Mouse (Mus musculus) Patski (cell line): ENCODE results near the gene Olfr211. TPM values are rescaled to one million over a fixed set of nuclear protein-coding genes. Genes with fewer than 3 reads are reported as not detected.

Experiments
- ATAC-seq: fragments of 100-300 bp; one replicate; pipeline ENCODE4 v1.8.0; 2021
- CTCF ChIA-PET: fragments of 350-600 bp; sonication (Branson Sonifier 250); formaldehyde crosslinking; loops from one replicate; lab custom pipeline; 2022; ENCODE audit warnings: inconsistent platforms; lab: Charles Lee
- POLR2A ChIA-PET: fragments of 350-600 bp; sonication (Branson Sonifier 250); formaldehyde crosslinking; loops from one replicate; lab custom pipeline; 2022; ENCODE audit warnings: antibody characterized with exemption, inconsistent platforms; lab: Charles Lee
- DNase-seq: peaks from one replicate; pipeline ENCODE4 v3.0.0-alpha.2; 2011; ENCODE audit warnings: low read depth, low spot score
- H3K27me3 ChIP-seq: fragments of 371-371 bp; one replicate; pipeline ENCODE4 v1.5.1; 2021
- CTCF ChIP-seq: fragments of 100-300 bp; IDR thresholded peaks from one replicate; pipeline ENCODE4 v1.5.1; 2021
- in situ Hi-C: fragments of 300-500 bp; cut with MboI; formaldehyde crosslinking; loops from 3 replicates; pipeline ENCODE4 v1.11.1; 2018; ENCODE audit warnings: low pct_unique_long_range_greater_than_20kb, mixed read lengths
- polyA plus RNA-seq: library from polyadenylated mRNA; unstranded; gene quantifications from one replicate; pipeline ENCODE4 v1.2.3, GENCODE M21; 2021

Gene Olfr211
- not detected for polyA plus RNA-seq

DNA sequence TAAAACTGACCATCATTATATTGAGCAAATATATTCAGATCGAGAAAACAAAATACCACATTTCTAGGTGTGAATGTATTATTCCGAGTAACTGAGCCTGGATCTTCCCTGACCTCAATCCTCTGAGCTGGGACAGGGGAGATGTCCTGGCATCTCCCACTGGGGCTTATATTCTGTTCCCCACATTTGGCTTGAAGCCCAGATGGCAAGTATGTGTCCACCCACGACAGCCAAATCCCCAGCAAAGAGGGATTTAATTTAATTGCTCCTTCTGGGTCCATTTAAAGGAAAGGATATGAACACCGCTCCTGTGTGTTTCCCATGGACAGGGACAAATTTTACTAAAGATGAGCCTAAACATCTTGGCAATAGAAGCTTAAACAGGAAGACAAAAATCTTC, at the start of gene Olfr211:
Olfr211 (plus strand) TSS at position 301 of the 400 bp plus-strand sequence.
- no peak for ATAC-seq
- ChIA-PET CTCF (no interaction called here), POLR2A (interaction anchor here (1.9 kb wide), 1 partner anchor 31 kb away, joined by 4 read pairs; no protein-coding TSS in a partner anchor)
- in situ Hi-C loops = no loop called here
- no peak for TF ChIP-seq CTCF
- DNase-seq = no peak
- H3K27me3 ChIP-seq = peaks cover 71% of the 10 kb centered on the region

- H3K27me3 ChIP-seq = peaks cover 40% of the 10 kb centered on the region
- ChIA-PET CTCF (no interaction called here), POLR2A (no interaction called here)
- in situ Hi-C loops = no loop called here
- ATAC-seq = no peak
- no peak for DNase-seq
- TF ChIP-seq CTCF = no peak
These were observed 49.4 kb upstream of the Olfr211 start for GRCm38 (mm10) chr6:116439531-116439930.

- no peak for TF ChIP-seq CTCF
- ChIA-PET POLR2A (no interaction called here), CTCF (no interaction called here)
- in situ Hi-C loops = no loop called here
- peaks cover 38% of the 10 kb centered on the region for H3K27me3 ChIP-seq
- no peak for DNase-seq
- ATAC-seq = no peak
These were observed 48.4 kb upstream of the Olfr211 start for GRCm38 (mm10) chr6:116440447-116440846.

DNA sequence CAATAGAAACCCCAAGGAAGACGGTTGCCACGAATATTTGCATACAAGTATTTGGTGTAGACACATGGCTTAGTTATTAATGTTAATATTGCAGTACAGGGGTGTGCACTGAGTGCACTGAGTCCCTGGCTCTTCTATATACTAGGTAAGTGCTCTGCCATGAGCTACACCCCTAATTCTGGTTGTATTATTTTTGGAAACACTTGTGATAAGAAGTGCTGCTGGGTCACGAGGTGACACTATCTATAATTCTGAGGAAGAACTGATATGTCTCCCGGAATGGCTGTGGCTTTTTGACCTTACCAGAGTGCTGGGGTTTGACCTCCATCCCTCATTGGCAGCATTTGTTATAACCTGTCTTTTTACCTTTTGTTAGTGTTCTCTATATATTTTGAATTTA, 48.0 kb upstream of the Olfr211 start:
- DNase-seq (no peak), ATAC-seq (no peak)
- no peak for TF ChIP-seq CTCF
- H3K27me3 ChIP-seq = peaks cover 34% of the 10 kb centered on the region
- ChIA-PET CTCF (no interaction called here), POLR2A (no interaction called here)
- in situ Hi-C loops = no loop called here

DNA sequence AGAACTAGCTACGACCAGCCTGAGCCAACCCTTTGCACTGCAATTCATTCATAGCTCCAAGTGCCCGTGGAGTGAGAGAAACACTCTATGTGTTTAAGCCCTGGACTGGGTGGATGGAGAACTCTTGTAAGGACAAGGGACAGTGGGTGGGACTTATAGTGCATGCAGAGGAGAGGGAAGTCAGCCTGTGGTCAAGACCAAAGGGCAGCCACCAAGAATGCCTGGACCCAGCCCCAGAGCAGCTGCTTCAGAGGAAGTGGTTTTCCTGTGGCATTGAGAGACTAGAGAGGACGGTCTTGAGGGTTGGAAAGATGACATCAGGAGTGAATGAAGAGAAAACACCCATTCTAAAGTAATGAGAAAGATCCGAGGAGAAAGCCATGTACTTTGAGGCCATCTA, 33.1 kb upstream of the Olfr211 start:
- in situ Hi-C loops = no loop called here
- peaks cover 28% of the 10 kb centered on the region for H3K27me3 ChIP-seq
- ATAC-seq (no peak), DNase-seq (no peak)
- ChIA-PET CTCF (no interaction called here), POLR2A (interaction anchor here (0.9 kb wide), 1 partner anchor 51 kb away, joined by 3 read pairs; no protein-coding TSS in a partner anchor)
- no peak for TF ChIP-seq CTCF

DNA sequence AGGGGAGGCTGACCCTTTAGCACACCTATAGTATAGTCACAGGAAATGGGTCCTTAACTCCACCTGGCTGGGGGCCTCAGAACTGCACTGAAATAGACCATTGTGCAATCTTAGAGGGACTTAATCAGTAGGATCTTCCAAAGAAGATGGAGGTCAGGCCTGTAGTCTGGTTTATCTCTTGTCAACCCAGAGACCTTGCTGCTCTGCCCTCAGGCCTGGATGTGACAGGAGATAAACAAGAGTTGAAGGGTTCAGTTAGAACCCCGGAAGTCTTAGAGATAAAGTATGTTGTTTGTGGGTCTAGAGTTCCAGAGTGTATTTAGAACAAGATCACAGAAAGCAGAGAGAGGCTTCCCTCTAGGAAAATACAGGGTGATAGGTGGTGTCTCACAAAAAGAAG, 32.4 kb upstream of the Olfr211 start:
- DNase-seq (no peak), ATAC-seq (no peak)
- peaks cover 35% of the 10 kb centered on the region for H3K27me3 ChIP-seq
- ChIA-PET POLR2A (no interaction called here), CTCF (no interaction called here)
- in situ Hi-C loops = no loop called here
- TF ChIP-seq CTCF = no peak

DNA sequence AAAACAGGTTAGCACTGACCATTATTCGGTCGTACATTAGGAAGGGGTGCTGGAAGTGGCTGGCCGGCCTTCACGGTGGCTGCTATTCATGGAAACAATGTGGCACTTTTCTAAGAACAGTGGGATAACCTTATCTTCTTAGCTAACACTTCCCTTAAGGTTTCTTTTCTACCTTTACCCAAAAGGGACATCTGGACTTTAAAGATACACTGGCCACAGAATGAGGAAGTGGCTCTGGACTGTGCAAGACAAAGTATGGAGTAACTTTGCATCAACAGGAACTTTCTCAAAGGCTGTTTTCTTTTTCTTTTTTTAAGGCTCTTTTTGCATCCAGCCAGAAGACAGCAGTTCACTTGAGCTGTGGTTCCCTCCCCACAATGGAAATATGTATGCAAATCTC, 30.2 kb upstream of the Olfr211 start:
- ChIA-PET POLR2A (no interaction called here), CTCF (no interaction called here)
- in situ Hi-C loops = no loop called here
- no peak for TF ChIP-seq CTCF
- ATAC-seq = no peak
- no peak for DNase-seq
- peaks cover 47% of the 10 kb centered on the region for H3K27me3 ChIP-seq

DNA sequence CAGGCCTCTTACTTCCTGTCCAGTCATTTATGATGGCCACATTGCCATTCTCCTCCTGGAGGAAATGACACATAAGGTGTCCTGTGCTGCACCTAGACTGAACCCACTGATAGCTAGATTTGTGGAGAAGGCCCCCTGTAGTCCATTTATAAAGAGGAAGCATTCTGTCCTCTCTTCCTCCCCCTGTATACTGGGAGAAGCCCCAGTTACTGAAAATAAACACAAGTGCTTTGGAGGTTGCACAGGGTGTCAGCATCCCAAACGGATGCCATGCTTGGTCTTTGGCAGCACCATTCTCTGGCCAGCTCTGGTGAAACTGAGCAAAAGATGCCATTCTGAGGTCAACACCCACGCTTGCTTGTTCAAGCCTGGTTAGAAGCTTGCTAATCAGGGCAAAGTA, 29.7 kb upstream of the Olfr211 start:
- ChIA-PET POLR2A (no interaction called here), CTCF (no interaction called here)
- DNase-seq = no peak
- in situ Hi-C loops = no loop called here
- H3K27me3 ChIP-seq = peaks cover 47% of the 10 kb centered on the region
- TF ChIP-seq CTCF = no peak
- ATAC-seq = no peak

- ChIA-PET POLR2A (no interaction called here), CTCF (no interaction called here)
- TF ChIP-seq CTCF = no peak
- H3K27me3 ChIP-seq = peaks cover 43% of the 10 kb centered on the region
- DNase-seq (no peak), ATAC-seq (no peak)
- in situ Hi-C loops = no loop called here
These were observed 28.2 kb upstream of the Olfr211 start, which contains the start of gene Alox5 for GRCm38 (mm10) chr6:116460544-116461283. TSS of gene Alox5 (minus strand) at chr6:116461178.

- peak; percentile 38 for TF ChIP-seq CTCF
- H3K27me3 ChIP-seq = peaks cover 20% of the 10 kb centered on the region
- CTCF ChIA-PET = no interaction called here
- DNase-seq (no peak), ATAC-seq (no peak)
- POLR2A ChIA-PET = no interaction called here
- in situ Hi-C loops = no loop called here
These were observed 20.8 kb upstream of the Olfr211 start for GRCm38 (mm10) chr6:116468081-116468480.

- no peak for TF ChIP-seq CTCF
- in situ Hi-C loops = no loop called here
These were observed 3.8 kb upstream of the Olfr211 start for GRCm38 (mm10) chr6:116485081-116485480.

More at GRCm38 (mm10) chr6:116485081-116485480, 3.8 kb upstream of the Olfr211 start:
- ATAC-seq = no peak
- CTCF ChIA-PET = interaction anchor here (1.1 kb wide), 1 partner anchor 10 kb away, joined by 3 read pairs; no protein-coding TSS in a partner anchor
- H3K27me3 ChIP-seq = peaks cover 59% of the 10 kb centered on the region
- POLR2A ChIA-PET = no interaction called here
- DNase-seq = no peak
